Mouse (Mus musculus): ENCODE measurements around the gene Pknox1.

GRCm38 (mm10) chr17:31574662-31575061, 10.1 kb downstream of the Pknox1 start:
- TF ChIP-seq CTCF (conservative IDR thresholded peaks at IDR 0.05; ENCODE audit: insufficient read depth, insufficient read length, low read depth, low read length) (no peak), POLR2A (IDR thresholded peaks at IDR 0.05; ENCODE audit: low read depth, low read length) (no peak)

Measured in kidney, adult 2 months (tissue).